Mouse (Mus musculus) hindbrain, embryonic 11.5 days (tissue): ENCODE data around the gene Tent2. TPM values are rescaled to one million over a fixed set of nuclear protein-coding genes. Genes with fewer than 3 reads are reported as not detected.

Experiments
- polyA plus RNA-seq: library from polyadenylated mRNA; unstranded; fragments of >200 nt; fragmentation: Nextera tagmentation; extraction: Ambion mirVana; gene quantifications from 2 replicates; pipeline ENCODE4 v1.2.1, GENCODE M21; 2014

Gene Tent2
- polyA plus RNA-seq, 1 experiment from 2014 or later: 81.0 TPM

Other genes with a start within 250 kb of the Tent2 start
- 0.01 and 0.14 TPM in 2 replicates for gene Cmya5, start 47.7 kb downstream of the Tent2 start, polyA plus RNA-seq
- gene Homer1, start 107.2 kb upstream of the Tent2 start, polyA plus RNA-seq: 13.7 and 17.7 TPM in 2 replicates